In genomic region chr7:143416406-143416805, GRCm38 (mm10) we compare ENCODE assay signal across 23 mouse cellular contexts. TPM values are rescaled to one million over a fixed set of nuclear protein-coding genes. Genes with fewer than 3 reads are reported as not detected.
A peak's percentile ranks its signal among the peaks of the same experiment; 100 is the strongest.
DNase-seq lines count a peak whose midpoint lies in the region; ATAC-seq lines count a peak whose summit lies in the region.
"Had no signal": no experiment of that assay in that cellular context is flagged by ENCODE, and none has a peak within 500 bp of the region (broad histone marks: within the 10 kb centered on the region; RNA-seq: fewer than 3 reads in every experiment).

No protein-coding gene starts in this region.

- peaks cover 23% of the 10 kb centered on the region for H3K27me3 ChIP-seq in hindbrain, embryonic 10.5 days (ENCODE audit: insufficient read depth, poor library complexity, severe bottlenecking)
- no peaks in the 10 kb centered on the region for H3K27me3 ChIP-seq in hindbrain, embryonic 14.5 days (ENCODE audit: control insufficient read depth, insufficient read depth, low read length)
- H3K27me3 ChIP-seq in embryonic facial prominence, embryonic 11.5 days (ENCODE audit: control insufficient read depth, insufficient read depth, low read length) = no peaks in the 10 kb centered on the region
- no peaks in the 10 kb centered on the region for H3K27me3 ChIP-seq in limb, embryonic 12.5 days
- H3K27me3 ChIP-seq: liver, embryonic 13.5 days had no signal

- no peak for DNase-seq in hindbrain, embryonic 10.5 days (ENCODE audit: low spot score)
- DNase-seq in hindbrain, embryonic 14.5 days (ENCODE audit: low spot score) = no peak
- DNase-seq in embryonic facial prominence, embryonic 11.5 days (ENCODE audit: low spot score) = peak; percentile 76
- DNase-seq in cerebellum, adult 9-11 months = no peak
- no peak for DNase-seq in left cerebral cortex, postnatal 25 days (ENCODE audit: low spot score in 2 of 2)
- DNase-seq: adrenal gland, postnatal 10 days; cerebellum, adult 2 months; cerebellum, postnatal 36 days; heart, postnatal 4 days; liver, embryonic 13.5 days; lung, embryonic 14.5 days; thymus, postnatal 36 days had no signal

- H3K27ac ChIP-seq in hindbrain, embryonic 10.5 days = peak overlapping the region; percentile 47
- no peak overlapping the region for H3K27ac ChIP-seq in hindbrain, embryonic 14.5 days
- peak overlapping the region; percentile 45; the same call in 1 of the 2 replicates for H3K27ac ChIP-seq in brown adipose tissue, adult 24 weeks (replicated peaks; ENCODE audit: low read depth, low read length)
- no peak overlapping the region for H3K27ac ChIP-seq in embryonic facial prominence, embryonic 11.5 days (replicated peaks; ENCODE audit: low read depth, low read length)
- peak overlapping the region; percentile 56 for H3K27ac ChIP-seq in limb, embryonic 12.5 days
- H3K27ac ChIP-seq: forebrain, embryonic 12.5 days; layer of hippocampus, adult 2 months; liver, embryonic 13.5 days had no signal

- no peak for ATAC-seq in hindbrain, embryonic 14.5 days (ENCODE audit: low FRiP score)
- ATAC-seq in embryonic facial prominence, embryonic 11.5 days (replicated peaks; ENCODE audit: insufficient number of reproducible peaks, low FRiP score, low TSS enrichment, low read depth) = no peak
- no peak for ATAC-seq in limb, embryonic 12.5 days (ENCODE audit: insufficient number of reproducible peaks, insufficient read depth, low FRiP score, low TSS enrichment, low read depth)
- ATAC-seq: activated CD4-positive, CD25-positive, alpha-beta regulatory T cell, adult 4 months; hindbrain, embryonic 16.5 days; intestine, embryonic 16.5 days had no signal

- H3K36me3 ChIP-seq in hindbrain, embryonic 10.5 days = no peaks in the 10 kb centered on the region
- no peaks in the 10 kb centered on the region for H3K36me3 ChIP-seq in hindbrain, embryonic 14.5 days (replicated peaks; ENCODE audit: control insufficient read depth, insufficient read depth)
- H3K36me3 ChIP-seq in embryonic facial prominence, embryonic 11.5 days (replicated peaks; ENCODE audit: control insufficient read depth, insufficient read depth, low read depth, low read length) = no peaks in the 10 kb centered on the region
- no peaks in the 10 kb centered on the region for H3K36me3 ChIP-seq in limb, embryonic 12.5 days
- H3K36me3 ChIP-seq: forebrain, embryonic 12.5 days; heart, embryonic 10.5 days; liver, embryonic 13.5 days had no signal

- H3K4me1 ChIP-seq in hindbrain, embryonic 10.5 days (replicated peaks) = peaks cover 32% of the 10 kb centered on the region
- H3K4me1 ChIP-seq in hindbrain, embryonic 14.5 days (replicated peaks; ENCODE audit: control insufficient read depth, insufficient read depth, low read length) = no peaks in the 10 kb centered on the region
- peaks cover 47% of the 10 kb centered on the region for H3K4me1 ChIP-seq in brown adipose tissue, adult 24 weeks (ENCODE audit: control insufficient read depth, insufficient read depth, insufficient read length, low read length)
- no peaks in the 10 kb centered on the region for H3K4me1 ChIP-seq in embryonic facial prominence, embryonic 11.5 days (ENCODE audit: control insufficient read depth, insufficient read depth, low read length)
- H3K4me1 ChIP-seq in limb, embryonic 12.5 days (replicated peaks) = peaks cover 35% of the 10 kb centered on the region

- intact Hi-C loops in left cerebral cortex, postnatal 25 days (cut with DNase I) = no loop called here

- H3K4me2 ChIP-seq in hindbrain, embryonic 14.5 days (replicated peaks) = no peak overlapping the region
- H3K4me2 ChIP-seq in embryonic facial prominence, embryonic 11.5 days (ENCODE audit: low read depth, low read length) = no peak overlapping the region
- no peak overlapping the region for H3K4me2 ChIP-seq in limb, embryonic 12.5 days
- H3K4me2 ChIP-seq: forebrain, embryonic 12.5 days; liver, embryonic 13.5 days; lung, embryonic 14.5 days had no signal

- WGBS in hindbrain, embryonic 10.5 days = 82% methylated on average over 12 of the region's 12 CpGs
- 84% methylated on average over 12 of the region's 12 CpGs for WGBS in hindbrain, embryonic 14.5 days
- 50% methylated on average over 12 of the region's 12 CpGs for WGBS in embryonic facial prominence, embryonic 11.5 days
- 53% methylated on average over 12 of the region's 12 CpGs for WGBS in limb, embryonic 12.5 days

- H3K9ac ChIP-seq in hindbrain, embryonic 14.5 days = no peak overlapping the region
- H3K9ac ChIP-seq in embryonic facial prominence, embryonic 11.5 days (replicated peaks; ENCODE audit: low read length) = no peak overlapping the region
- H3K9ac ChIP-seq in limb, embryonic 12.5 days (replicated peaks) = no peak overlapping the region
- H3K9ac ChIP-seq: forebrain, embryonic 12.5 days; liver, embryonic 13.5 days; lung, embryonic 14.5 days had no signal

- no peaks in the 10 kb centered on the region for H3K9me3 ChIP-seq in hindbrain, embryonic 10.5 days
- H3K9me3 ChIP-seq in hindbrain, embryonic 14.5 days (ENCODE audit: control insufficient read depth, low read length) = no peaks in the 10 kb centered on the region
- no peaks in the 10 kb centered on the region for H3K9me3 ChIP-seq in embryonic facial prominence, embryonic 11.5 days (replicated peaks; ENCODE audit: control insufficient read depth, low read length)
- H3K9me3 ChIP-seq in limb, embryonic 12.5 days = no peaks in the 10 kb centered on the region
- H3K9me3 ChIP-seq: forebrain, embryonic 12.5 days; heart, embryonic 10.5 days; liver, embryonic 13.5 days; megakaryocyte, embryonic 14.5 days had no signal

- H3K4me3 ChIP-seq in hindbrain, embryonic 10.5 days = no peak overlapping the region
- no peak overlapping the region for H3K4me3 ChIP-seq in hindbrain, embryonic 14.5 days (replicated peaks; ENCODE audit: low read length)
- H3K4me3 ChIP-seq in brown adipose tissue, adult 24 weeks (ENCODE audit: insufficient read depth, low read depth, low read length) = no peak overlapping the region
- H3K4me3 ChIP-seq in embryonic facial prominence, embryonic 11.5 days (ENCODE audit: low read depth, low read length) = no peak overlapping the region
- no peak overlapping the region for H3K4me3 ChIP-seq in limb, embryonic 12.5 days (replicated peaks)
- H3K4me3 ChIP-seq: erythroblast, embryonic 14.5 days; forebrain, embryonic 12.5 days; heart, embryonic 10.5 days; layer of hippocampus, adult 2 months; liver, embryonic 13.5 days; megakaryocyte, embryonic 14.5 days had no signal

RNA-seq across cellular contexts. Expression of gene Cdkn1c, which starts 44.4 kb away (rescaled TPM):
- 438 and 682 TPM in 2 replicates for polyA plus RNA-seq in hindbrain, embryonic 10.5 days (2016; fragmentation: Nextera tagmentation; extraction: Ambion mirVana)
- 293 and 336 TPM in 2 replicates for polyA plus RNA-seq in hindbrain, embryonic 14.5 days (2014; fragmentation: Nextera tagmentation; extraction: Ambion mirVana)
- polyA plus RNA-seq in brown adipose tissue, adult 24 weeks (2012; ENCODE audit: insufficient read depth, insufficient read length, missing spikeins) = 12.2 and 15.0 TPM in 2 replicates
- polyA plus RNA-seq in embryonic facial prominence, embryonic 11.5 days (2014; fragmentation: Nextera tagmentation; extraction: Ambion mirVana) = 1,085 and 1,117 TPM in 2 replicates
- polyA plus RNA-seq in limb, embryonic 12.5 days (2016; fragmentation: Nextera tagmentation; extraction: Ambion mirVana) = 1,371 and 1,459 TPM in 2 replicates
- total RNA-seq in left cerebral cortex, postnatal 25 days (2021) = 10 to 100 TPM; 10.7 to 11.4 TPM

RNA-seq across cellular contexts. Expression of gene Slc22a18, which starts 57.1 kb away (rescaled TPM):
- 0.39 and 0.58 TPM in 2 replicates for polyA plus RNA-seq in hindbrain, embryonic 10.5 days (2016; fragmentation: Nextera tagmentation; extraction: Ambion mirVana)
- polyA plus RNA-seq in hindbrain, embryonic 14.5 days (2014; fragmentation: Nextera tagmentation; extraction: Ambion mirVana) = 0.90 and 1.0 TPM in 2 replicates
- polyA plus RNA-seq in brown adipose tissue, adult 24 weeks (2012; ENCODE audit: insufficient read depth, insufficient read length, missing spikeins) = not detected in 2 replicates
- 0.58 and 1.0 TPM in 2 replicates for polyA plus RNA-seq in embryonic facial prominence, embryonic 11.5 days (2014; fragmentation: Nextera tagmentation; extraction: Ambion mirVana)
- polyA plus RNA-seq in limb, embryonic 12.5 days (2016; fragmentation: Nextera tagmentation; extraction: Ambion mirVana) = 1.3 and 1.4 TPM in 2 replicates
- under 1 TPM in 1 of 2 experiments, not detected in 1; 0.78 TPM for total RNA-seq in left cerebral cortex, postnatal 25 days (2021)
- polyA plus RNA-seq: C2C12; erythroblast, embryonic 14.5 days had no signal

Comparison
In these comparisons a context has a peak if more than half of its experiments do, and no peak if none do; other contexts are left out.
1. H3K27ac ChIP-seq: peak in hindbrain, embryonic 10.5 days (single experiment), brown adipose tissue, adult 24 weeks (single experiment) and limb, embryonic 12.5 days (single experiment); none in hindbrain, embryonic 14.5 days (single experiment) and embryonic facial prominence, embryonic 11.5 days (single experiment).
2. RNA of gene Cdkn1c, which starts 44.4 kb away (polyA plus RNA-seq): 1,371 to 1,459 TPM in limb, embryonic 12.5 days, 1,085 to 1,117 TPM in embryonic facial prominence, embryonic 11.5 days, 438 to 682 TPM in hindbrain, embryonic 10.5 days and 293 to 336 TPM in hindbrain, embryonic 14.5 days; 12.2 to 15.0 TPM in brown adipose tissue, adult 24 weeks; every median in the first group is over 10 times any median in the second.